Mouse (Mus musculus) CH12.LX (cell line): ENCODE measurements around the gene Arhgef10l. TPM values are rescaled to one million over a fixed set of nuclear protein-coding genes. Genes with fewer than 3 reads are reported as not detected.

Experiments
- DNase-seq: peaks from one replicate; pipeline ENCODE4 v3.0.0-alpha.2; 2013; ENCODE audit errors: extremely low read depth
- H3K27ac ChIP-seq: 2 replicates; pipeline ENCODE4 v1.5.1; 2012; ENCODE audit warnings: low read depth, mild to moderate bottlenecking, control low read depth, moderate library complexity; ENCODE audit not compliant: insufficient read depth
- H3K27me3 ChIP-seq: replicated peaks from 2 replicates; pipeline ENCODE3; 2012; ENCODE audit warnings: inconsistent platforms
- H3K36me3 ChIP-seq, 2 experiments: replicated peaks in 1 of 2; 2 replicates each; pipeline versions ENCODE3 to v1.6.1; 2012; ENCODE audit warnings: inconsistent platforms in 1 of 2, low read length in 1 of 2, mild to moderate bottlenecking in 1 of 2, mixed read lengths in 1 of 2, moderate library complexity in 1 of 2; ENCODE audit not compliant: control insufficient read depth in 1 of 2, insufficient read depth in 1 of 2
- H3K4me1 ChIP-seq, 2 experiments: 2 replicates each; pipeline ENCODE4 v1.6.1; 2012; ENCODE audit warnings: inconsistent platforms in 1 of 2, moderate library complexity in 1 of 2; ENCODE audit not compliant: insufficient read depth in 2 of 2, control insufficient read depth in 1 of 2
- H3K4me2 ChIP-seq: 2 replicates; pipeline ENCODE4 v1.6.1; 2012; ENCODE audit warnings: low read depth, mild to moderate bottlenecking, control low read depth; ENCODE audit not compliant: poor library complexity, insufficient read depth, severe bottlenecking
- H3K4me3 ChIP-seq, 3 experiments: fragments of 150-350 bp in 1 of 3; sonication (generic) in 1 of 3; replicated peaks in 1 of 3; 2 replicates each; pipeline versions ENCODE3 to v1.5.1; 2011 to 2012; ENCODE audit warnings: low read depth in 2 of 3, low read length in 2 of 3, mild to moderate bottlenecking in 2 of 3, moderate library complexity in 2 of 3, control low read depth in 1 of 3, improper control_type of control experiment in 1 of 3, inconsistent platforms in 1 of 3, mixed read lengths in 1 of 3; ENCODE audit not compliant: poor library complexity in 1 of 3
- H3K79me2 ChIP-seq: replicated peaks from 2 replicates; pipeline ENCODE4 v1.6.1; 2012; ENCODE audit warnings: mild to moderate bottlenecking, moderate library complexity; ENCODE audit not compliant: control insufficient read depth, poor library complexity, insufficient read depth, severe bottlenecking; ENCODE audit errors: extremely low read depth
- H3K9ac ChIP-seq: 2 replicates; pipeline ENCODE4 v1.6.1; 2012; ENCODE audit warnings: low read depth, mild to moderate bottlenecking, control low read depth, moderate library complexity; ENCODE audit not compliant: insufficient read depth
- H3K9me3 ChIP-seq: replicated peaks from 2 replicates; pipeline ENCODE3; 2012; ENCODE audit warnings: low read length, inconsistent platforms, mixed read lengths
- BHLHE40 ChIP-seq: IDR thresholded peaks from 2 replicates; pipeline ENCODE4 v1.6.1; 2011; ENCODE audit warnings: mild to moderate bottlenecking, low read depth, low read length, improper control_type of control experiment
- CHD2 ChIP-seq: IDR thresholded peaks from 2 replicates; pipeline ENCODE4 v1.6.1; 2011; ENCODE audit warnings: low read length, improper control_type of control experiment
- CTCF ChIP-seq, 2 experiments: IDR thresholded peaks in 1 of 2; conservative IDR thresholded peaks in 1 of 2; 2 replicates each; pipeline ENCODE4 v1.5.1; 2011 to 2012; ENCODE audit warnings: low read depth in 2 of 2, low read length in 2 of 2, improper control_type of control experiment in 1 of 2, inconsistent platforms in 1 of 2, mild to moderate bottlenecking in 1 of 2, moderate library complexity in 1 of 2
- EP300 ChIP-seq: IDR thresholded peaks from 2 replicates; pipeline ENCODE4 v1.6.1; 2011; ENCODE audit warnings: low read length, improper control_type of control experiment
- HCFC1 ChIP-seq: IDR thresholded peaks from 2 replicates; pipeline ENCODE4 v1.6.1; 2012; ENCODE audit warnings: low read depth, mild to moderate bottlenecking, inconsistent platforms, low read length, improper control_type of control experiment
- JUN ChIP-seq: IDR thresholded peaks from 2 replicates; pipeline ENCODE4 v1.6.1; 2011; ENCODE audit warnings: low read depth, mild to moderate bottlenecking, low read length, improper control_type of control experiment, moderate library complexity; ENCODE audit not compliant: insufficient read depth
- JUND ChIP-seq: conservative IDR thresholded peaks from 2 replicates; pipeline ENCODE4 v1.6.1; 2011; ENCODE audit warnings: low read depth, low read length, improper control_type of control experiment
- KAT2A ChIP-seq: IDR thresholded peaks from 2 replicates; pipeline ENCODE4 v1.6.1; 2012; ENCODE audit warnings: low read length, improper control_type of control experiment, inconsistent platforms; ENCODE audit not compliant: insufficient replicate concordance
- MAX ChIP-seq: IDR thresholded peaks from 2 replicates; pipeline ENCODE4 v1.6.1; 2011; ENCODE audit warnings: low read length, improper control_type of control experiment
- MAZ ChIP-seq: IDR thresholded peaks from 2 replicates; pipeline ENCODE4 v1.6.1; 2012; ENCODE audit warnings: low read depth, mild to moderate bottlenecking, inconsistent platforms, low read length, improper control_type of control experiment, moderate library complexity
- MXI1 ChIP-seq: IDR thresholded peaks from 2 replicates; pipeline ENCODE4 v1.6.1; 2011; ENCODE audit warnings: mild to moderate bottlenecking, low read depth, low read length, improper control_type of control experiment
- NELFE ChIP-seq: IDR thresholded peaks from 2 replicates; pipeline ENCODE4 v1.6.1; 2011; ENCODE audit warnings: low read depth, low read length, improper control_type of control experiment
- PAX5 ChIP-seq: IDR thresholded peaks from 2 replicates; pipeline ENCODE4 v1.6.1; 2012; ENCODE audit warnings: low read length, inconsistent platforms, mixed read lengths
- POLR2A ChIP-seq: IDR thresholded peaks from 2 replicates; pipeline ENCODE4 v1.6.1; 2011; ENCODE audit warnings: low read depth, mild to moderate bottlenecking, improper control_type of control experiment, low read length
- RAD21 ChIP-seq: IDR thresholded peaks from 2 replicates; pipeline ENCODE4 v1.6.1; 2011; ENCODE audit warnings: low read depth, mild to moderate bottlenecking, low read length, improper control_type of control experiment, moderate library complexity
- TCF12 ChIP-seq: IDR thresholded peaks from 2 replicates; pipeline ENCODE4 v1.6.1; 2014; ENCODE audit warnings: low read depth, mild to moderate bottlenecking, inconsistent platforms, low read length, improper control_type of control experiment
- UBTF ChIP-seq: IDR thresholded peaks from 2 replicates; pipeline ENCODE4 v1.6.1; 2012; ENCODE audit warnings: low read depth, mild to moderate bottlenecking, inconsistent platforms, low read length, improper control_type of control experiment, moderate library complexity
- ZC3H11A ChIP-seq: IDR thresholded peaks from 2 replicates; pipeline ENCODE4 v1.6.1; 2012; ENCODE audit warnings: low read depth, mild to moderate bottlenecking, inconsistent platforms, low read length, improper control_type of control experiment
- ZKSCAN1 ChIP-seq: IDR thresholded peaks from 2 replicates; pipeline ENCODE4 v1.6.1; 2012; ENCODE audit warnings: low read depth, inconsistent platforms, low read length, improper control_type of control experiment, borderline replicate concordance
- ZMIZ1 ChIP-seq: IDR thresholded peaks from 2 replicates; pipeline ENCODE4 v1.6.1; 2012; ENCODE audit warnings: low read depth, mild to moderate bottlenecking, inconsistent platforms, low read length, improper control_type of control experiment
- ZNF384 ChIP-seq: IDR thresholded peaks from 2 replicates; pipeline ENCODE4 v1.6.1; 2012; ENCODE audit warnings: low read depth, low read length, improper control_type of control experiment, inconsistent platforms
- dilution Hi-C: fragments of 300-500 bp; cut with MboI; formaldehyde crosslinking; loops from 2 replicates; pipeline ENCODE4 v1.14.3; 2020; ENCODE audit warnings: low sequenced_read_pairs; ENCODE audit not compliant: extremely low pct_unique_long_range_greater_than_20kb, extremely low pct_ligation_motif_present
- in situ Hi-C: fragments of 300-500 bp; cut with MboI; formaldehyde crosslinking; loops from 3 replicates; pipeline ENCODE4 v1.14.3; 2019; ENCODE audit warnings: low sequenced_read_pairs, low pct_ligation_motif_present, low pct_unique_long_range_greater_than_20kb, mixed read lengths
- polyA plus RNA-seq: library from polyadenylated mRNA; unstranded; fragments of >175 nt; gene quantifications from 2 replicates; pipeline ENCODE4 v1.2.1, GENCODE M21; 2012; ENCODE audit warnings: low read depth; ENCODE audit not compliant: insufficient read length
- total RNA-seq, 2 experiments: library from RNA; depleted of rRNA; stranded (reverse); fragments of 300-350 nt in 1 of 2; fragments of >200 nt in 1 of 2; gene quantifications; 2 replicates each; pipeline ENCODE4 v1.2.3; 2012 to 2014

Arhgef10l gene
- total and polyA plus RNA-seq, 3 experiments: 4.5 to 15.8 (median 10.2) TPM

DNA sequence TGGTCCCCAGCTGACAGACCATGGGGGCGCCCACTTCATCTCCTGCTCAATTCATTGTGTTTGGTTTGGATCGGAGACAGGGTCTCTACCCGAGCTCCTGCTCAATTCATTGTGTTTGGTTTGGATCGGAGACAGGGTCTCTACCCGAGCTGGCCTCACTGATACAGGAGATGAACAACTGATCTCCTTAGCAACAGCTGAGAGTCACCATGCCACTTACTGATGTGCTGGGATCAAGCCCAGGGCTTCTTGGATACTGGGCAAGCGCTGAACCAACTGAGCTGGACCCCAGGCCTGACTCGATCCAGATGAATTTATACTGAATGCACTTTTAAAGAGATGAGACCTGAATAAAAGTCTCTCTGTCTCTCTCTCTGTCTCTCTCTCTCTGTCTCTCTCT lies 59.6 kb downstream of the Arhgef10l start:
- Histone ChIP-seq H3K36me3 (no peaks in the 10 kb centered on the region), H3K9me3 (no peaks in the 10 kb centered on the region)
- no peak for TF ChIP-seq JUN
- TF ChIP-seq ZKSCAN1: no peak
- TF ChIP-seq KAT2A: no peak
- no peak for TF ChIP-seq CTCF (conservative IDR thresholded peaks at IDR 0.05 in 1 of 2, IDR thresholded peaks at IDR 0.05 in 1 of 2; ENCODE audit: low read depth in 2 of 2, low read length in 2 of 2)
- TF ChIP-seq MXI1: no peak
- TF ChIP-seq UBTF: no peak
- no peak for TF ChIP-seq ZC3H11A
- TF ChIP-seq CHD2: no peak
- no peak for TF ChIP-seq ZMIZ1
- no peak for TF ChIP-seq TCF12
- TF ChIP-seq, all 38 proteins: peak for 0
- Histone ChIP-seq H3K4me1 (no peaks in the 10 kb centered on the region), H3K9ac (no peak overlapping the region), H3K27ac (no peak overlapping the region), H3K79me2 (no peaks in the 10 kb centered on the region), H3K27me3 (peaks cover 64% of the 10 kb centered on the region), H3K4me2 (no peak overlapping the region), H3K4me3 (no peak overlapping the region)
- DNase-seq: no peak
- dilution Hi-C loops (no loop called here), in situ Hi-C loops (no loop called here)

DNA sequence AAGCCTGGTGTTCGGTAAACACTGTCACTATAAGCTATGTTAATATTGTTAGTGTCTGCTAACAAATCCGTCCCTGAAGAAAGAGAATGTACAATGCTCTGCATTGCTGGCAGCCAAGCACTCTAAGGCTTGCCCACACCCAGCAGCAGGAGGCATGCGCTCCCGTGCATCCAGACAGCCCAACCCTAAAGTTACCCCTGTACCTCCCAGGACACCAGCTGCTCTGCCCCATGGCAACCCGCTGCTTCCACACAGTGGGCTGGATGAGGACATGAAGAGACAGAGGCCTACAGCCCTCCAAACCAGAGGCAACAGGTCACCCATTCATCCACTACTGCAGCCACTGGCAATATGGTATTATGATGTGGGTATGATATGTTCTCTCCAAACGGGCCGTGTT lies 60.0 kb downstream of the Arhgef10l start:
- TF ChIP-seq POLR2A (no peak), PAX5 (no peak), HCFC1 (no peak), JUND (no peak), MAZ (no peak), ZNF384 (no peak), MAX (no peak), RAD21 (no peak), EP300 (no peak), MXI1 (no peak), NELFE (no peak), BHLHE40 (no peak), ZC3H11A (no peak)
- Histone ChIP-seq H3K27ac (no peak overlapping the region), H3K4me2 (no peak overlapping the region), H3K27me3 (peaks cover 63% of the 10 kb centered on the region), H3K4me3 (no peak overlapping the region), H3K36me3 (no peaks in the 10 kb centered on the region), H3K4me1 (no peaks in the 10 kb centered on the region), H3K79me2 (no peaks in the 10 kb centered on the region), H3K9ac (no peak overlapping the region), H3K9me3 (no peaks in the 10 kb centered on the region)
- in situ Hi-C loops: no loop called here
- dilution Hi-C loops: no loop called here
- no peak for DNase-seq
